Mouse (Mus musculus): ENCODE data around the gene Ap5s1. TPM values are rescaled to one million over a fixed set of nuclear protein-coding genes. Genes with fewer than 3 reads are reported as not detected.
A peak's percentile ranks its signal among the peaks of the same experiment; 100 is the strongest.

The Ap5s1 gene
- total and polyA plus RNA-seq, 3 experiments: 33.1 to 71.4 (median 41.7) TPM

DNA sequence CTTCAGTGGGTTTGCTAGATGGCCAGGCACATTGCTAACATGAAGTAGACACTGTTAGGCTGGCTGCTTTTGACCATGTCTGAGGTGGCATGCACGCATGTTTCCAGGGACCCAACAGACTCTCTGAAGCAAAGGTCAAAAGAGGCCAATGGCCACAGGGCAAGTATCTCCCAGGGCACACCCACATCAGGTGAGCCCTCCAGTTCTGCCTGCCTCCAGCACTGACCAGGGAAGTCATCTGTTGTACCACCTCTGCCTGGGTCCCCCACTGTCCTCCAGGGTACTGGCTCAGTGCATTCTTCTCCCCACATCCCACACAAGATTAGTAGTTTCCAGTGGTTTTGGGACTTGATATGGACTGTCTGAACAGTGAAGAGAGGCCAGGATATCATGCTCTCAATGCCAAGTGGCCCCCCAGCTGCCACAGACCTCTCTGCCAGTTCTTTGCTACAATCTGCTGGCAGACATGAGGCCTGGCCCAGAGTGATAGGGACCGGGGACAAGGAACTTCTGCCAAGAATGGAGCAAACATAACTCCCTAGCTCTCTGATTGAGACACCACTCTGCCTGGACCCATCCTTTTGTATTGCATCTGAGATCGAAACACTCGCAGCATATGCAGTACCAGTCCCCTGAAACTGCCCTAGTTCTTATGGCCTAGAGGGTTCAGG is 2.4 kb downstream of the Ap5s1 start:
- H3K4me3 ChIP-seq: no peak overlapping the region; the same call in 1 of the 2 replicates
- peak in 1 of 2 experiments; percentile 26 for DNase-seq
- peaks cover 30% of the 10 kb centered on the region for H3K4me1 ChIP-seq (ENCODE audit: control insufficient read depth, insufficient read depth, low read length)
- no peak overlapping the region; the same call in 1 of the 2 replicates for H3K9ac ChIP-seq (ENCODE audit: low read depth, low read length)
- peaks cover 7% of the 10 kb centered on the region for H3K36me3 ChIP-seq (ENCODE audit: control insufficient read depth, insufficient read depth, low read length)
- H3K27me3 ChIP-seq (ENCODE audit: control insufficient read depth, insufficient read depth, low read length): no peaks in the 10 kb centered on the region
- TF ChIP-seq CTCF (IDR thresholded peaks at IDR 0.05) (no peak), POLR2A (IDR thresholded peaks at IDR 0.05; ENCODE audit: insufficient read depth, low read depth, low read length) (no peak), EP300 (IDR thresholded peaks at IDR 0.05; ENCODE audit: insufficient read depth, low read depth, low read length) (no peak)
- peak overlapping the region; percentile 99 for H3K27ac ChIP-seq
- intact Hi-C loops (cut with DNase I): no loop called here
- WGBS: 54% methylated on average over 4 of the region's 4 CpGs
- H3K79me2 ChIP-seq (replicated peaks; ENCODE audit: control insufficient read depth, insufficient read depth, low read length): no peaks in the 10 kb centered on the region

DNA sequence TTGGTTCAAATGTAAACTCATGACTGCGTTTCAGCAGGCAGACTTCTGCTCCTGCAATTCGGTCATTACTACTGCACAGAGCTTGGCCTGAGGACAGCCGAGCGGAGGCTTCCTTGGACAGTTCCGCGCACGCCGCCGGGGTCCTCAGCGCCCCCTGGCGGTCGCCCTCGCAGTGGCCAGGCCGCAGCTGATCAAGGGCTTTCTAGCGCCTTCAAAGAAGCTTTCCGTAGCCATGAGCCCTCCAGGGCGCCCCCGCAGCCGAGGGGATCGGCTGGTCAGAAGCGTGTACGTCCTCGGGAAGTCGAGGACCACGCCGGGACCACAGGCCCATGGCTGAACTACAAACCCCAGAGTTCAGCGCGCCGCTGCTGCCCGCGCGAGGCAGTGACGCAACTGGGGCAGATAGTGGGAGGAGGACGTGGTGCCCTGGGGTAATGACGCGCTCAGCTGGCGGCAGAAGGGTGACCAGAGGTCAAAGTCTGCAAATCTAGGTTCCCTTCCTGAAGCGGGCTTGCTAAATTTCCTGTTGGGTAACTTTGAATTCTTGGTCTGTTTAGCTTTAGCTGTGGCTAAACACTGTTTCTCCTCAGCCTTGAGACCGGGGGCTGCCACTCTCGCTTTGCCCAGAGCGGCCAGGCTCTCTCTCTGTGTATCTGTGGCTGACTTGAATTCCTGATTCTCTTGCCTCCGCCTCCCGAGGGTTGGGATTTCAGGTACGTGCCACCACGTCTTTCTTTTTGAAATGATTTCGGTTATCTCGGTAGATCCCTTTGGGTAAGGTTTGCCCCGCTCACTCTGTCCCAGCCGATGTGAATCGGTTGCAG is 3.3 kb downstream of the Ap5s1 start:
- peaks cover 8% of the 10 kb centered on the region for H3K36me3 ChIP-seq (ENCODE audit: control insufficient read depth, insufficient read depth, low read length)
- WGBS: under 1% methylated on average over 50 of the region's 50 CpGs
- no peaks in the 10 kb centered on the region for H3K79me2 ChIP-seq (replicated peaks; ENCODE audit: control insufficient read depth, insufficient read depth, low read length)
- peak overlapping the region; percentile 96 for H3K4me3 ChIP-seq
- H3K9ac ChIP-seq (ENCODE audit: low read depth, low read length): peak overlapping the region; percentile 75
- DNase-seq: peak; percentile 97 to 98
- H3K27me3 ChIP-seq (ENCODE audit: control insufficient read depth, insufficient read depth, low read length): no peaks in the 10 kb centered on the region
- H3K4me1 ChIP-seq (ENCODE audit: control insufficient read depth, insufficient read depth, low read length): peaks cover 25% of the 10 kb centered on the region
- peak overlapping the region; percentile 99 for H3K27ac ChIP-seq
- intact Hi-C loops (cut with DNase I): loop anchor here (1.0 kb wide), 3 partner anchors 23 to 44 kb away; partner anchors contain the start of gene Cenpb
- peak; percentile 95 for TF ChIP-seq POLR2A (IDR thresholded peaks at IDR 0.05; ENCODE audit: insufficient read depth, low read depth, low read length)
- peak; percentile 91; the same call in 1 of the 2 replicates for TF ChIP-seq EP300 (IDR thresholded peaks at IDR 0.05; ENCODE audit: insufficient read depth, low read depth, low read length)
- no peak; the same call in 1 of the 2 replicates for TF ChIP-seq CTCF (IDR thresholded peaks at IDR 0.05)

DNA sequence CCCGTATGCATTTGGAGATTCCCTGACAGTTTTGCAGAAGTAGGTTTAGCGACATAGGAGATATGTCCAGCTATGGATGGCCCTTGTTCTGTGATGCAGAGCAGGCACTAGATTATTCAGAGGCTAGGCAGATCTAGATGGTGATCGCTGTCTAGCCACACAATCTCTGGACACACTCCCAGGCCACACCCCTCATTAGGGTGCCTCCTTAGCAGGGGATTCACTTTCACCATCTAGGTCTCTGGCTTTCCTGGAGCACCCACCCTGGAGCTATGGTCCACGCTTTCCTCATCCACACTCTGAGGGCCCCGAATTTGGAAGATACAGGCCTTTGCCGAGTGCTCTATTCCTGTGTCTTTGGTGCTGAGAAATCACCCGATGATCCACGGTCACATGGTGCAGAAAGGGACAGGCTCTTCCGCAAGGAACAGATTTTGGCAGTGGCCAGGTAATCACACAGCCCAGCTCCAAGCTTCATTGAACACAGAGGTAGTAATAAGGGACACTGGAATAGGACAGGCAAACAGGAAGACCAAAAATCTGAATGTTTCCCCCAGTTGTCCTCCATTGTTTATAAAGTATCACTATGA is 4.2 kb downstream of the Ap5s1 start:
- peak overlapping the region; percentile 96 for H3K4me3 ChIP-seq
- 23% methylated on average over 9 of the region's 9 CpGs for WGBS
- H3K36me3 ChIP-seq (ENCODE audit: control insufficient read depth, insufficient read depth, low read length): peaks cover 12% of the 10 kb centered on the region
- intact Hi-C loops (cut with DNase I): no loop called here
- DNase-seq: peak; percentile 49 to 58
- TF ChIP-seq CTCF (IDR thresholded peaks at IDR 0.05): no peak
- no peak for TF ChIP-seq POLR2A (IDR thresholded peaks at IDR 0.05; ENCODE audit: insufficient read depth, low read depth, low read length)
- no peak for TF ChIP-seq EP300 (IDR thresholded peaks at IDR 0.05; ENCODE audit: insufficient read depth, low read depth, low read length)
- peak overlapping the region; percentile 71 for H3K9ac ChIP-seq (ENCODE audit: low read depth, low read length)
- no peaks in the 10 kb centered on the region for H3K27me3 ChIP-seq (ENCODE audit: control insufficient read depth, insufficient read depth, low read length)
- peak overlapping the region; percentile 99 for H3K27ac ChIP-seq
- H3K79me2 ChIP-seq (replicated peaks; ENCODE audit: control insufficient read depth, insufficient read depth, low read length): no peaks in the 10 kb centered on the region
- H3K4me1 ChIP-seq (ENCODE audit: control insufficient read depth, insufficient read depth, low read length): peaks cover 26% of the 10 kb centered on the region

DNA sequence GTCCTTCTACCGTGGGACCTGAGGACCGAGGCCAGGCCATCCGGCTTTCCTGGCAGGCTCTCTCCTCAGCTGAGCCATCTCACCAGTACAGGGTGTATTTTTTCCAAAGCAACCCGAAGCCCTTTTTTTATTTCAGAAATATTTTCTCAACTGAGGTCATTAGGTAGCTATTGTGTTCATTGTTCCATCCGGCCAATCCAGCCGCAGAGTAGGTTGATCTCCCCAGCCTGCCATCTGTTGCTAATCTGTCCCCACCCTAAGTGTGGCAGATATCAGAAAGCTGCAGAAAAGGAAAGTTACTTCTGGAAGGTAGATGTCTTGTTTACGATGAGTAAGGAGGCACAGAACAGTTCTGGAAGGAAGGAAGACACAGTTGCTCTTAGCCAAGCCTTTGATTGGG is 6.9 kb downstream of the Ap5s1 start:
- Histone ChIP-seq H3K36me3 (ENCODE audit: control insufficient read depth, insufficient read depth, low read length) (peaks cover 12% of the 10 kb centered on the region), H3K27ac (peak overlapping the region; percentile 71), H3K79me2 (replicated peaks; ENCODE audit: control insufficient read depth, insufficient read depth, low read length) (no peaks in the 10 kb centered on the region), H3K27me3 (ENCODE audit: control insufficient read depth, insufficient read depth, low read length) (no peaks in the 10 kb centered on the region), H3K4me3 (no peak overlapping the region), H3K4me1 (ENCODE audit: control insufficient read depth, insufficient read depth, low read length) (peaks cover 28% of the 10 kb centered on the region), H3K9ac (ENCODE audit: low read depth, low read length) (no peak overlapping the region; the same call in 1 of the 2 replicates)
- WGBS: 23% methylated on average over 7 of the region's 7 CpGs
- intact Hi-C loops (cut with DNase I): no loop called here
- TF ChIP-seq CTCF (IDR thresholded peaks at IDR 0.05) (no peak), POLR2A (IDR thresholded peaks at IDR 0.05; ENCODE audit: insufficient read depth, low read depth, low read length) (0 out of 2 replicates have a peak, but pooled peaks have one; percentile 38)
- peak in 1 of 2 experiments; percentile 46 for DNase-seq

DNA sequence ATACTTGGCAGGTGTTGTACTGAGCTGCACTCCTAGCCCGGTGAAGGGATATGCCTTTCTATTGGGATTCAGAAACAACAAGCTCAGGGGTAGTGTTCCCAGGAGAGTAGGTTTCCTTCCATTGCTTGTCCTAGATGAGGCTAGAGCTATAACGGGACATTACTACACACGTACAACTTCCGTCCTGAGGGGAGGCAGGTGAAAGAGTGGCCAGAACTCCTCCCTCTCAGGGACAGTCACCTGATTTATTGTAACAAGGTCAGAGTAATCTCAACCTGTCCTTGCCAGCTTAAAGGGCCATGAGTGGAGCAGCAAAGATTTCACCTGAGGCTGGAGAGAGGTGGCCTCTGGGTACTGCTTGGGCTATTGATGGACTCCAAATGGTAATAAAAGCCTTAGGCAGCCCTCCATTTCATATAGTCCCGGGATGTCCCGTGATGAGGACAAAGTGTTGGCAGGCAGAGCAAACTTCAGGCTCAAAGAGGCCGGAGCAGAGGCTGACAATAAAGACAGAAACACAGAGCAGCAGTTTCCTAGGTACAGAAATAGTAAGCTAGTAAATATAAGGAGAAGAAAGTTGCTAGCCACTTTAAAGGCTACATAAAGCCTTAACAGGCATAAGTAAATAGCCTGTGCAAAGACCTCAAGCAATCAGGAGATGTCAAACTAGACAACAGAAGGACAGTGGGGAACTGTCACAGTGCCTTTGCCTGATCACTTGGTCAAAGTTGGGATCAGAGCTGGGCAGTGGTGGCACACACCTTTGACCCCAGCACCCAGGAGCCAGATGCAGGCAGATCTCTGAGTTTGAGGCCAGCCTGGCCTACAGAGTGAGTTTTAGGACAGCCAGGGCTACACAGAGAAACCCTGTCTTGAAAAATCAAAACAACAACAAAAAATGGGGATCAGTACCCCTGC is 9.3 kb downstream of the Ap5s1 start:
- no peak overlapping the region for H3K9ac ChIP-seq (ENCODE audit: low read depth, low read length)
- H3K4me1 ChIP-seq (ENCODE audit: control insufficient read depth, insufficient read depth, low read length): peaks cover 20% of the 10 kb centered on the region
- H3K27ac ChIP-seq: peak overlapping the region; percentile 83
- DNase-seq: peak in 1 of 2 experiments; percentile 67
- peaks cover 12% of the 10 kb centered on the region for H3K36me3 ChIP-seq (ENCODE audit: control insufficient read depth, insufficient read depth, low read length)
- intact Hi-C loops (cut with DNase I): no loop called here
- H3K4me3 ChIP-seq: no peak overlapping the region
- no peak for TF ChIP-seq CTCF (IDR thresholded peaks at IDR 0.05)
- peak; percentile 51; the same call in 1 of the 2 replicates for TF ChIP-seq POLR2A (IDR thresholded peaks at IDR 0.05; ENCODE audit: insufficient read depth, low read depth, low read length)
- TF ChIP-seq EP300 (IDR thresholded peaks at IDR 0.05; ENCODE audit: insufficient read depth, low read depth, low read length): peak; percentile 89
- no peaks in the 10 kb centered on the region for H3K79me2 ChIP-seq (replicated peaks; ENCODE audit: control insufficient read depth, insufficient read depth, low read length)
- H3K27me3 ChIP-seq (ENCODE audit: control insufficient read depth, insufficient read depth, low read length): no peaks in the 10 kb centered on the region
- WGBS: 22% methylated on average over 7 of the region's 7 CpGs

Data from heart, adult 2 months (tissue).